Mouse (Mus musculus): ENCODE results near the gene I830077J02Rik. TPM values are rescaled to one million over a fixed set of nuclear protein-coding genes. Genes with fewer than 3 reads are reported as not detected.
"Not testable (repeated sequence)": the region's sequence is repeated elsewhere in the genome, so short reads cannot be mapped to it uniquely, and the experiment has no call there.

Gene I830077J02Rik
- polyA plus RNA-seq, 1 experiment, result not detected

- H3K27ac ChIP-seq (ENCODE audit: control insufficient read depth, insufficient read depth, low read depth, low read length), result no peak overlapping the region
- TF ChIP-seq CTCF (IDR thresholded peaks at IDR 0.05; ENCODE audit: control insufficient read depth, insufficient read depth, insufficient replicate concordance, low read depth, low read length) (no peak), POLR2A (IDR thresholded peaks at IDR 0.05; ENCODE audit: control insufficient read depth, low read depth, low read length) (no peak)
- H3K4me1 ChIP-seq (ENCODE audit: control insufficient read depth, insufficient read depth, low read length), result no peaks in the 10 kb centered on the region
Measured at GRCm38 (mm10) chr3:105931095-105931494, 1.4 kb downstream of the I830077J02Rik start.

GRCm38 (mm10) chr3:105929821-105930220 lies 2.6 kb downstream of the I830077J02Rik start:
- Histone ChIP-seq H3K27ac (ENCODE audit: control insufficient read depth, insufficient read depth, low read depth, low read length) (no peak overlapping the region), H3K27me3 (ENCODE audit: control insufficient read depth, insufficient read depth, low read length) (no peaks in the 10 kb centered on the region), H3K4me3 (ENCODE audit: control insufficient read depth, low read depth, low read length) (no peak overlapping the region), H3K4me1 (ENCODE audit: control insufficient read depth, insufficient read depth, low read length) (no peaks in the 10 kb centered on the region), H3K36me3 (ENCODE audit: control insufficient read depth, insufficient read depth, low read length) (no peaks in the 10 kb centered on the region)
- TF ChIP-seq POLR2A (IDR thresholded peaks at IDR 0.05; ENCODE audit: control insufficient read depth, low read depth, low read length) (no peak), CTCF (IDR thresholded peaks at IDR 0.05; ENCODE audit: control insufficient read depth, insufficient read depth, insufficient replicate concordance, low read depth, low read length) (no peak)

More at GRCm38 (mm10) chr3:105931095-105931494, 1.4 kb downstream of the I830077J02Rik start:
- H3K4me3 ChIP-seq (ENCODE audit: control insufficient read depth, low read depth, low read length), result no peak overlapping the region
- H3K27me3 ChIP-seq (ENCODE audit: control insufficient read depth, insufficient read depth, low read length), result no peaks in the 10 kb centered on the region
- no peaks in the 10 kb centered on the region for H3K36me3 ChIP-seq (ENCODE audit: control insufficient read depth, insufficient read depth, low read length)

GRCm38 (mm10) chr3:105928781-105929180 lies 3.7 kb downstream of the I830077J02Rik start:
- Histone ChIP-seq H3K4me3 (ENCODE audit: control insufficient read depth, low read depth, low read length) (no peak overlapping the region), H3K27me3 (ENCODE audit: control insufficient read depth, insufficient read depth, low read length) (no peaks in the 10 kb centered on the region), H3K36me3 (ENCODE audit: control insufficient read depth, insufficient read depth, low read length) (no peaks in the 10 kb centered on the region), H3K4me1 (ENCODE audit: control insufficient read depth, insufficient read depth, low read length) (no peaks in the 10 kb centered on the region), H3K27ac (ENCODE audit: control insufficient read depth, insufficient read depth, low read depth, low read length) (no peak overlapping the region)
- no peak for TF ChIP-seq POLR2A (IDR thresholded peaks at IDR 0.05; ENCODE audit: control insufficient read depth, low read depth, low read length)
- TF ChIP-seq CTCF (IDR thresholded peaks at IDR 0.05; ENCODE audit: control insufficient read depth, insufficient read depth, insufficient replicate concordance, low read depth, low read length), result no peak

GRCm38 (mm10) chr3:105928195-105928569 lies 4.3 kb downstream of the I830077J02Rik start:
- no peak overlapping the region for H3K4me3 ChIP-seq (ENCODE audit: control insufficient read depth, low read depth, low read length)
- no peak for TF ChIP-seq CTCF (IDR thresholded peaks at IDR 0.05; ENCODE audit: control insufficient read depth, insufficient read depth, insufficient replicate concordance, low read depth, low read length)
- no peak for TF ChIP-seq POLR2A (IDR thresholded peaks at IDR 0.05; ENCODE audit: control insufficient read depth, low read depth, low read length)
- no peaks in the 10 kb centered on the region for H3K36me3 ChIP-seq (ENCODE audit: control insufficient read depth, insufficient read depth, low read length)
- no peaks in the 10 kb centered on the region for H3K27me3 ChIP-seq (ENCODE audit: control insufficient read depth, insufficient read depth, low read length)
- no peak overlapping the region for H3K27ac ChIP-seq (ENCODE audit: control insufficient read depth, insufficient read depth, low read depth, low read length)
- H3K4me1 ChIP-seq (ENCODE audit: control insufficient read depth, insufficient read depth, low read length), result no peaks in the 10 kb centered on the region

GRCm38 (mm10) chr3:105927561-105928194 lies 4.8 kb downstream of the I830077J02Rik start:
- Histone ChIP-seq H3K27me3 (ENCODE audit: control insufficient read depth, insufficient read depth, low read length) (no peaks in the 10 kb centered on the region), H3K4me1 (ENCODE audit: control insufficient read depth, insufficient read depth, low read length) (no peaks in the 10 kb centered on the region), H3K4me3 (ENCODE audit: control insufficient read depth, low read depth, low read length) (no peak overlapping the region), H3K36me3 (ENCODE audit: control insufficient read depth, insufficient read depth, low read length) (no peaks in the 10 kb centered on the region), H3K27ac (ENCODE audit: control insufficient read depth, insufficient read depth, low read depth, low read length) (no peak overlapping the region)
- TF ChIP-seq CTCF (IDR thresholded peaks at IDR 0.05; ENCODE audit: control insufficient read depth, insufficient read depth, insufficient replicate concordance, low read depth, low read length), result no peak
- no peak for TF ChIP-seq POLR2A (IDR thresholded peaks at IDR 0.05; ENCODE audit: control insufficient read depth, low read depth, low read length)

GRCm38 (mm10) chr3:105924616-105925015 lies 7.8 kb downstream of the I830077J02Rik start:
- no peaks in the 10 kb centered on the region for H3K36me3 ChIP-seq (ENCODE audit: control insufficient read depth, insufficient read depth, low read length)
- no peak overlapping the region for H3K27ac ChIP-seq (ENCODE audit: control insufficient read depth, insufficient read depth, low read depth, low read length)
- TF ChIP-seq CTCF (IDR thresholded peaks at IDR 0.05; ENCODE audit: control insufficient read depth, insufficient read depth, insufficient replicate concordance, low read depth, low read length), result no peak
- TF ChIP-seq POLR2A (IDR thresholded peaks at IDR 0.05; ENCODE audit: control insufficient read depth, low read depth, low read length), result no peak
- H3K4me3 ChIP-seq (ENCODE audit: control insufficient read depth, low read depth, low read length), result no peak overlapping the region
- H3K27me3 ChIP-seq (ENCODE audit: control insufficient read depth, insufficient read depth, low read length), result no peaks in the 10 kb centered on the region
- no peaks in the 10 kb centered on the region; the same call in 1 of the 2 replicates for H3K4me1 ChIP-seq (ENCODE audit: control insufficient read depth, insufficient read depth, low read length)

- Histone ChIP-seq H3K4me1 (ENCODE audit: control insufficient read depth, insufficient read depth, low read length) (no peaks in the 10 kb centered on the region; the same call in 1 of the 2 replicates), H3K36me3 (ENCODE audit: control insufficient read depth, insufficient read depth, low read length) (no peaks in the 10 kb centered on the region)
- TF ChIP-seq POLR2A (IDR thresholded peaks at IDR 0.05; ENCODE audit: control insufficient read depth, low read depth, low read length) (no peak), CTCF (IDR thresholded peaks at IDR 0.05; ENCODE audit: control insufficient read depth, insufficient read depth, insufficient replicate concordance, low read depth, low read length) (no peak)
Measured at GRCm38 (mm10) chr3:105921959-105922358, 10.5 kb downstream of the I830077J02Rik start.

GRCm38 (mm10) chr3:105920743-105921142 lies 11.7 kb downstream of the I830077J02Rik start:
- not testable (repeated sequence) for H3K4me3 ChIP-seq (ENCODE audit: control insufficient read depth, low read depth, low read length); H3K4me1 ChIP-seq (ENCODE audit: control insufficient read depth, insufficient read depth, low read length); H3K27me3 ChIP-seq (ENCODE audit: control insufficient read depth, insufficient read depth, low read length); H3K27ac ChIP-seq (ENCODE audit: control insufficient read depth, insufficient read depth, low read depth, low read length); H3K36me3 ChIP-seq (ENCODE audit: control insufficient read depth, insufficient read depth, low read length)

More at GRCm38 (mm10) chr3:105921959-105922358, 10.5 kb downstream of the I830077J02Rik start:
- Histone ChIP-seq H3K27me3 (ENCODE audit: control insufficient read depth, insufficient read depth, low read length) (no peaks in the 10 kb centered on the region), H3K27ac (ENCODE audit: control insufficient read depth, insufficient read depth, low read depth, low read length) (no peak overlapping the region), H3K4me3 (ENCODE audit: control insufficient read depth, low read depth, low read length) (no peak overlapping the region)
